Mouse (Mus musculus) CH12.LX (cell line): ENCODE data around the gene Fgg. TPM values are rescaled to one million over a fixed set of nuclear protein-coding genes. Genes with fewer than 3 reads are reported as not detected.

Source experiments
- DNase-seq: peaks from one replicate; pipeline ENCODE4 v3.0.0-alpha.2; 2013; ENCODE audit errors: extremely low read depth
- H3K27ac ChIP-seq: 2 replicates; pipeline ENCODE4 v1.5.1; 2012; ENCODE audit warnings: low read depth, mild to moderate bottlenecking, control low read depth, moderate library complexity; ENCODE audit not compliant: insufficient read depth
- H3K27me3 ChIP-seq: replicated peaks from 2 replicates; pipeline ENCODE3; 2012; ENCODE audit warnings: inconsistent platforms
- H3K36me3 ChIP-seq, 2 experiments: replicated peaks in 1 of 2; 2 replicates each; pipeline versions ENCODE3 to v1.6.1; 2012; ENCODE audit warnings: inconsistent platforms in 1 of 2, low read length in 1 of 2, mild to moderate bottlenecking in 1 of 2, mixed read lengths in 1 of 2, moderate library complexity in 1 of 2; ENCODE audit not compliant: control insufficient read depth in 1 of 2, insufficient read depth in 1 of 2
- H3K4me1 ChIP-seq, 2 experiments: 2 replicates each; pipeline ENCODE4 v1.6.1; 2012; ENCODE audit warnings: inconsistent platforms in 1 of 2, moderate library complexity in 1 of 2; ENCODE audit not compliant: insufficient read depth in 2 of 2, control insufficient read depth in 1 of 2
- H3K4me2 ChIP-seq: 2 replicates; pipeline ENCODE4 v1.6.1; 2012; ENCODE audit warnings: low read depth, mild to moderate bottlenecking, control low read depth; ENCODE audit not compliant: poor library complexity, insufficient read depth, severe bottlenecking
- H3K4me3 ChIP-seq, 3 experiments: fragments of 150-350 bp in 1 of 3; sonication (generic) in 1 of 3; replicated peaks in 1 of 3; 2 replicates each; pipeline versions ENCODE3 to v1.5.1; 2011 to 2012; ENCODE audit warnings: low read depth in 2 of 3, low read length in 2 of 3, mild to moderate bottlenecking in 2 of 3, moderate library complexity in 2 of 3, control low read depth in 1 of 3, improper control_type of control experiment in 1 of 3, inconsistent platforms in 1 of 3, mixed read lengths in 1 of 3; ENCODE audit not compliant: poor library complexity in 1 of 3
- H3K79me2 ChIP-seq: replicated peaks from 2 replicates; pipeline ENCODE4 v1.6.1; 2012; ENCODE audit warnings: mild to moderate bottlenecking, moderate library complexity; ENCODE audit not compliant: control insufficient read depth, poor library complexity, insufficient read depth, severe bottlenecking; ENCODE audit errors: extremely low read depth
- H3K9ac ChIP-seq: 2 replicates; pipeline ENCODE4 v1.6.1; 2012; ENCODE audit warnings: low read depth, mild to moderate bottlenecking, control low read depth, moderate library complexity; ENCODE audit not compliant: insufficient read depth
- H3K9me3 ChIP-seq: replicated peaks from 2 replicates; pipeline ENCODE3; 2012; ENCODE audit warnings: low read length, inconsistent platforms, mixed read lengths
- CHD2 ChIP-seq: IDR thresholded peaks from 2 replicates; pipeline ENCODE4 v1.6.1; 2011; ENCODE audit warnings: low read length, improper control_type of control experiment
- CTCF ChIP-seq, 2 experiments: IDR thresholded peaks in 1 of 2; conservative IDR thresholded peaks in 1 of 2; 2 replicates each; pipeline ENCODE4 v1.5.1; 2011 to 2012; ENCODE audit warnings: low read depth in 2 of 2, low read length in 2 of 2, improper control_type of control experiment in 1 of 2, inconsistent platforms in 1 of 2, mild to moderate bottlenecking in 1 of 2, moderate library complexity in 1 of 2
- ETS1 ChIP-seq: conservative IDR thresholded peaks from 2 replicates; pipeline ENCODE4 v1.6.1; 2012; ENCODE audit warnings: low read depth, mild to moderate bottlenecking, inconsistent platforms, low read length, improper control_type of control experiment, moderate library complexity
- GABPA ChIP-seq: IDR thresholded peaks from 2 replicates; pipeline ENCODE4 v1.6.1; 2012; ENCODE audit warnings: low read depth, low read length, improper control_type of control experiment, inconsistent platforms; ENCODE audit not compliant: insufficient replicate concordance
- MAX ChIP-seq: IDR thresholded peaks from 2 replicates; pipeline ENCODE4 v1.6.1; 2011; ENCODE audit warnings: low read length, improper control_type of control experiment
- NELFE ChIP-seq: IDR thresholded peaks from 2 replicates; pipeline ENCODE4 v1.6.1; 2011; ENCODE audit warnings: low read depth, low read length, improper control_type of control experiment
- POLR2AphosphoS2 ChIP-seq: IDR thresholded peaks from 2 replicates; pipeline ENCODE4 v1.6.1; 2011; ENCODE audit warnings: low read depth, low read length, improper control_type of control experiment
- RAD21 ChIP-seq: IDR thresholded peaks from 2 replicates; pipeline ENCODE4 v1.6.1; 2011; ENCODE audit warnings: low read depth, mild to moderate bottlenecking, low read length, improper control_type of control experiment, moderate library complexity
- RCOR1 ChIP-seq: conservative IDR thresholded peaks from 2 replicates; pipeline ENCODE4 v1.6.1; 2012; ENCODE audit warnings: low read depth, mild to moderate bottlenecking, inconsistent platforms, low read length, improper control_type of control experiment
- SMC3 ChIP-seq: IDR thresholded peaks from 2 replicates; pipeline ENCODE4 v1.6.1; 2011; ENCODE audit warnings: low read depth, low read length, improper control_type of control experiment
- ZC3H11A ChIP-seq: IDR thresholded peaks from 2 replicates; pipeline ENCODE4 v1.6.1; 2012; ENCODE audit warnings: low read depth, mild to moderate bottlenecking, inconsistent platforms, low read length, improper control_type of control experiment
- ZMIZ1 ChIP-seq: IDR thresholded peaks from 2 replicates; pipeline ENCODE4 v1.6.1; 2012; ENCODE audit warnings: low read depth, mild to moderate bottlenecking, inconsistent platforms, low read length, improper control_type of control experiment
- ZNF384 ChIP-seq: IDR thresholded peaks from 2 replicates; pipeline ENCODE4 v1.6.1; 2012; ENCODE audit warnings: low read depth, low read length, improper control_type of control experiment, inconsistent platforms
- dilution Hi-C: fragments of 300-500 bp; cut with MboI; formaldehyde crosslinking; loops from 2 replicates; pipeline ENCODE4 v1.14.3; 2020; ENCODE audit warnings: low sequenced_read_pairs; ENCODE audit not compliant: extremely low pct_unique_long_range_greater_than_20kb, extremely low pct_ligation_motif_present
- in situ Hi-C: fragments of 300-500 bp; cut with MboI; formaldehyde crosslinking; loops from 3 replicates; pipeline ENCODE4 v1.14.3; 2019; ENCODE audit warnings: low sequenced_read_pairs, low pct_ligation_motif_present, low pct_unique_long_range_greater_than_20kb, mixed read lengths
- polyA plus RNA-seq: library from polyadenylated mRNA; unstranded; fragments of >175 nt; gene quantifications from 2 replicates; pipeline ENCODE4 v1.2.1, GENCODE M21; 2012; ENCODE audit warnings: low read depth; ENCODE audit not compliant: insufficient read length
- total RNA-seq, 2 experiments: library from RNA; depleted of rRNA; stranded (reverse); fragments of 300-350 nt in 1 of 2; fragments of >200 nt in 1 of 2; gene quantifications; 2 replicates each; pipeline ENCODE4 v1.2.3; 2012 to 2014

Gene Fgg
- total and polyA plus RNA-seq, 3 experiments, result not detected

DNA sequence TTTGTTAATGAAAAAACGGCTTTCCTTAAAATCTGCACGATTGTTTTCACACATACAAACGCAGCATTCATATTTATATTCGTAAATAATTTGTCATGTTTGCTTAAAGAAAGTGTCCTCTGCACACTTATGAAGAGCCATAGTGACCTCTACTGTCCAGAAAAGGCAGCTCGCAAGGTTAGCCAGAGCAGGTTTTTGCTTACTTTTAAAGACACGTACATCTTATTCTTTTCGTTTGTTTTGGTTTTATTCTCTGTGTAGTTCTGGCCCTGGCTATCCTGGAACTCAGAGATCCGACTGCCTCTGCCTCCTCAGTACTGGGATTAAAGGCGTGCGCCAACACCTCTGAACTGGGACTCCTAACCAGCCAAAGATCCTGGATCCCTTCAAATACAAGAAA lies 46.2 kb downstream of the Fgg start:
- Histone ChIP-seq H3K27ac (no peak overlapping the region), H3K4me2 (peak overlapping the region; percentile 80), H3K9me3 (no peaks in the 10 kb centered on the region), H3K9ac (peak overlapping the region; percentile 40), H3K4me3 (no peak overlapping the region), H3K36me3 (peaks cover 13 to 18% of the 10 kb centered on the region in 2 experiments), H3K4me1 (peaks cover 0 to 24% of the 10 kb centered on the region in 2 experiments; a peak in 2 of 4 replicates), H3K79me2 (peaks cover 17% of the 10 kb centered on the region), H3K27me3 (no peaks in the 10 kb centered on the region)
- peak; percentile 57 for DNase-seq
- TF ChIP-seq RAD21, result peak; percentile 91
- peak; percentile 66 for TF ChIP-seq SMC3
- no peak for TF ChIP-seq GABPA
- peak; percentile 42; the same call in 1 of the 2 replicates for TF ChIP-seq NELFE
- no peak for TF ChIP-seq RCOR1
- no peak for TF ChIP-seq ETS1
- no peak for TF ChIP-seq MAX
- TF ChIP-seq ZC3H11A, result peak; percentile 6; the same call in 1 of the 2 replicates
- TF ChIP-seq CTCF (conservative IDR thresholded peaks at IDR 0.05 in 1 of 2, IDR thresholded peaks at IDR 0.05 in 1 of 2; ENCODE audit: low read depth in 2 of 2, low read length in 2 of 2), result peak; percentile 24 to 88; a peak in 3 of 4 replicates
- in situ Hi-C loops (loop anchor here (5.0 to 10.0 kb wide), 2 partner anchors 51 to 179 kb away; partner anchors contain the start of gene Rbm46), dilution Hi-C loops (no loop called here)

DNA sequence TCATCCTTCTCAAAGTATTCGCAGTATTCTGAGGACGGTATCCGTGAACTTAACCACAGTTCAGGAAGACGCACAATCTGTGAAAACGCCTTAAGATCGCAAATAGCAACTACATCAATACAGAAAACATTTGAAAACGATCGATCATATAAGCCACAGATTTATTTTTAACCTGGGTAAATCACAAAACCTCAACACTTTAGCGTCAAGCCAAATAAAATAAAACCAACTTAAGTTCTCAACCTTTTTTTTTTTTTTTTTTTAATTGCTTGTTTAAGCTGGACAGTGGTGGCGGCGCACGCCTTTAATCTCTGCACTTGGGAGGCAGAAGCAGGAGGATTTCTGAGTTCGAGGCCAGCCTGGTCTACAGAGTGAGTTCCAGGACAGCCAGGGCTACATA lies 47.2 kb downstream of the Fgg start:
- Histone ChIP-seq H3K9ac (peak overlapping the region; percentile 18; the same call in 1 of the 2 replicates), H3K4me1 (peaks cover 0 to 24% of the 10 kb centered on the region in 2 experiments; a peak in 2 of 4 replicates), H3K4me2 (peak overlapping the region; percentile 44; the same call in 1 of the 2 replicates), H3K36me3 (peaks cover 18 to 28% of the 10 kb centered on the region in 2 experiments), H3K27me3 (no peaks in the 10 kb centered on the region), H3K9me3 (no peaks in the 10 kb centered on the region), H3K27ac (no peak overlapping the region), H3K4me3 (peak overlapping the region; percentile 30 to 41 (median 37)), H3K79me2 (peaks cover 17% of the 10 kb centered on the region)
- TF ChIP-seq POLR2AphosphoS2 (no peak), ZNF384 (peak; percentile 69), ZMIZ1 (no peak), CHD2 (no peak)
- in situ Hi-C loops (loop anchor here (5.0 to 10.0 kb wide), 2 partner anchors 52 to 180 kb away; partner anchors contain the start of gene Rbm46), dilution Hi-C loops (no loop called here)
- no peak for DNase-seq
